Comparison of ENCODE assay signal across 9 mouse cellular contexts in genomic region chr11:118436471-118436935, GRCm38 (mm10). TPM values are rescaled to one million over a fixed set of nuclear protein-coding genes. Genes with fewer than 3 reads are reported as not detected.
A peak's percentile ranks its signal among the peaks of the same experiment; 100 is the strongest.
DNase-seq lines count a peak whose midpoint lies in the region; ATAC-seq and TF ChIP-seq lines count a peak whose summit lies in the region.
"Had no signal": no experiment of that assay in that cellular context is flagged by ENCODE, and none has a peak within 500 bp of the region (broad histone marks: within the 10 kb centered on the region; RNA-seq: fewer than 3 reads in every experiment).

No protein-coding gene starts in this region.

- no peak for ATAC-seq in liver, embryonic 11.5 days (replicated peaks; ENCODE audit: low FRiP score)
- ATAC-seq in forebrain, embryonic 12.5 days (ENCODE audit: low FRiP score) = 0 out of 2 replicates have a peak, but pooled peaks have one; percentile 40

- no peaks in the 10 kb centered on the region for H3K36me3 ChIP-seq in liver, adult 2 months (ENCODE audit: control insufficient read depth, insufficient read depth, low read length)
- H3K36me3 ChIP-seq in liver, embryonic 11.5 days (ENCODE audit: control insufficient read depth, insufficient read depth, low read length) = no peaks in the 10 kb centered on the region
- no peaks in the 10 kb centered on the region for H3K36me3 ChIP-seq in forebrain, embryonic 12.5 days (replicated peaks)
- H3K36me3 ChIP-seq: heart, embryonic 13.5 days; liver, embryonic 15.5 days had no signal

- H3K27me3 ChIP-seq in liver, adult 2 months (ENCODE audit: control insufficient read depth, insufficient read depth, low read length) = no peaks in the 10 kb centered on the region
- no peaks in the 10 kb centered on the region for H3K27me3 ChIP-seq in liver, embryonic 11.5 days (replicated peaks; ENCODE audit: control insufficient read depth, insufficient read depth, low read length)
- H3K27me3 ChIP-seq in forebrain, embryonic 12.5 days = peaks cover 16% of the 10 kb centered on the region; the same call in 1 of the 2 replicates
- H3K27me3 ChIP-seq: heart, embryonic 13.5 days; liver, embryonic 15.5 days had no signal

- no peak overlapping the region for H3K27ac ChIP-seq in liver, adult 2 months (replicated peaks; ENCODE audit: insufficient read depth, low read depth, low read length)
- H3K27ac ChIP-seq in liver, embryonic 11.5 days (ENCODE audit: low read depth, low read length) = no peak overlapping the region
- H3K27ac ChIP-seq in forebrain, embryonic 12.5 days = peak overlapping the region; percentile 46
- H3K27ac ChIP-seq: heart, embryonic 13.5 days; liver, embryonic 15.5 days had no signal

- H3K79me2 ChIP-seq in liver, adult 2 months (ENCODE audit: control insufficient read depth, insufficient read depth, low read length) = no peaks in the 10 kb centered on the region

- no peak for DNase-seq in liver, adult 2 months (ENCODE audit: extremely low read depth, low read depth, low spot score)
- DNase-seq in liver, embryonic 11.5 days (ENCODE audit: low spot score) = no peak
- peak; percentile 83 for DNase-seq in cerebellum, adult 11-12 months
- DNase-seq in layer of hippocampus, postnatal 14 days (ENCODE audit: low spot score in 2 of 2) = peak; percentile 41 to 59
- DNase-seq in urinary bladder, postnatal 4 days (ENCODE audit: low spot score in 2 of 2) = no peak
- DNase-seq in urinary bladder, adult 18-20 months (ENCODE audit: low spot score in 2 of 2) = no peak

- H3K4me2 ChIP-seq in liver, embryonic 11.5 days = no peak overlapping the region
- H3K4me2 ChIP-seq in forebrain, embryonic 12.5 days = no peak overlapping the region
- H3K4me2 ChIP-seq: heart, embryonic 13.5 days; liver, embryonic 15.5 days had no signal

- H3K4me3 ChIP-seq in liver, adult 2 months (ENCODE audit: insufficient read depth, low read depth, low read length) = no peak overlapping the region
- no peak overlapping the region for H3K4me3 ChIP-seq in liver, embryonic 11.5 days (ENCODE audit: low read depth, low read length)
- no peak overlapping the region for H3K4me3 ChIP-seq in forebrain, embryonic 12.5 days (replicated peaks)
- H3K4me3 ChIP-seq: heart, embryonic 13.5 days; liver, embryonic 15.5 days had no signal

- H3K4me1 ChIP-seq in liver, adult 2 months (ENCODE audit: control insufficient read depth, insufficient read depth, low read length) = peaks cover 21% of the 10 kb centered on the region
- H3K4me1 ChIP-seq in liver, embryonic 11.5 days (replicated peaks; ENCODE audit: control insufficient read depth, insufficient read depth, low read length) = peaks cover 5% of the 10 kb centered on the region; the same call in 1 of the 2 replicates
- H3K4me1 ChIP-seq in forebrain, embryonic 12.5 days = peaks cover 51% of the 10 kb centered on the region
- H3K4me1 ChIP-seq: liver, embryonic 15.5 days had no signal

- no peaks in the 10 kb centered on the region for H3K9me3 ChIP-seq in liver, embryonic 11.5 days (ENCODE audit: control insufficient read depth, low read length)
- H3K9me3 ChIP-seq in forebrain, embryonic 12.5 days = no peaks in the 10 kb centered on the region
- H3K9me3 ChIP-seq: heart, embryonic 13.5 days; liver, embryonic 15.5 days had no signal

- H3K9ac ChIP-seq in liver, adult 2 months (ENCODE audit: low read depth, low read length) = no peak overlapping the region
- H3K9ac ChIP-seq in liver, embryonic 11.5 days (ENCODE audit: low read depth, low read length) = no peak overlapping the region
- no peak overlapping the region for H3K9ac ChIP-seq in forebrain, embryonic 12.5 days
- H3K9ac ChIP-seq: heart, embryonic 13.5 days; liver, embryonic 15.5 days had no signal

- no peak for TF ChIP-seq POLR2A in liver, adult 2 months (IDR thresholded peaks at IDR 0.05; ENCODE audit: extremely low read depth, insufficient read depth, low read length)

- peak; percentile 26; the same call in 1 of the 2 replicates for TF ChIP-seq CTCF in liver, adult 2 months (IDR thresholded peaks at IDR 0.05; ENCODE audit: low read depth, low read length)

- 42% methylated on average over 6 of the region's 6 CpGs for WGBS in liver, adult 2 months
- 45% methylated on average over 6 of the region's 6 CpGs for WGBS in liver, embryonic 11.5 days
- 25% methylated on average over 6 of the region's 6 CpGs for WGBS in forebrain, embryonic 12.5 days

RNA-seq across cellular contexts. Expression of gene C1qtnf1, which starts 8.5 kb away (rescaled TPM):
- total RNA-seq in liver, adult 2 months (2014; rRNA removed) = 6.6 and 9.9 TPM in 2 replicates
- 8.1 and 9.2 TPM in 2 replicates for polyA plus RNA-seq in liver, adult 2 months (2012; rRNA removed)
- 4.6 and 5.0 TPM in 2 replicates for polyA plus RNA-seq in liver, embryonic 11.5 days (2014; fragmentation: Nextera tagmentation; extraction: Ambion mirVana)
- 1.8 and 2.9 TPM in 2 replicates for polyA plus RNA-seq in forebrain, embryonic 12.5 days (2016; fragmentation: Nextera tagmentation; extraction: Ambion mirVana)
- 1 to 10 TPM; 3.9 to 5.3 TPM for total RNA-seq in layer of hippocampus, postnatal 14 days (2021)

RNA-seq across cellular contexts. Expression of gene Cant1, which starts 17.6 kb away (rescaled TPM):
- 11.4 and 16.4 TPM in 2 replicates for total RNA-seq in liver, adult 2 months (2014; rRNA removed)
- polyA plus RNA-seq in liver, adult 2 months (2012; rRNA removed) = 23.0 and 25.7 TPM in 2 replicates
- 21.1 and 21.6 TPM in 2 replicates for polyA plus RNA-seq in liver, embryonic 11.5 days (2014; fragmentation: Nextera tagmentation; extraction: Ambion mirVana)
- polyA plus RNA-seq in forebrain, embryonic 12.5 days (2016; fragmentation: Nextera tagmentation; extraction: Ambion mirVana) = 25.4 and 27.0 TPM in 2 replicates
- 10 to 100 TPM; 37.0 to 40.6 TPM for total RNA-seq in layer of hippocampus, postnatal 14 days (2021)

RNA-seq across cellular contexts. Expression of gene Lgals3bp, which starts 34.6 kb away (rescaled TPM):
- 20.2 and 23.9 TPM in 2 replicates for total RNA-seq in liver, adult 2 months (2014; rRNA removed)
- polyA plus RNA-seq in liver, adult 2 months (2012; rRNA removed) = 136 and 216 TPM in 2 replicates
- polyA plus RNA-seq in liver, embryonic 11.5 days (2014; fragmentation: Nextera tagmentation; extraction: Ambion mirVana) = 23.3 and 27.8 TPM in 2 replicates
- 1.2 TPM in 2 replicates for polyA plus RNA-seq in forebrain, embryonic 12.5 days (2016; fragmentation: Nextera tagmentation; extraction: Ambion mirVana)
- total RNA-seq in layer of hippocampus, postnatal 14 days (2021) = 10 to 100 TPM; 11.1 to 14.4 TPM

RNA-seq across cellular contexts. Expression of gene Engase, which starts 40.1 kb away (rescaled TPM):
- total RNA-seq in liver, adult 2 months (2014; rRNA removed) = 3.0 and 3.6 TPM in 2 replicates
- polyA plus RNA-seq in liver, adult 2 months (2012; rRNA removed) = 8.1 and 8.3 TPM in 2 replicates
- polyA plus RNA-seq in liver, embryonic 11.5 days (2014; fragmentation: Nextera tagmentation; extraction: Ambion mirVana) = 13.4 and 14.3 TPM in 2 replicates
- 6.2 and 9.0 TPM in 2 replicates for polyA plus RNA-seq in forebrain, embryonic 12.5 days (2016; fragmentation: Nextera tagmentation; extraction: Ambion mirVana)
- 10 to 100 TPM; 14.7 to 18.4 TPM for total RNA-seq in layer of hippocampus, postnatal 14 days (2021)

Comparison
In these comparisons a context has a peak if more than half of its experiments do, and no peak if none do; other contexts are left out.
1. DNase-seq: peak in cerebellum, adult 11-12 months (single experiment) and layer of hippocampus, postnatal 14 days (2 of 2); none in liver, adult 2 months (single experiment), liver, embryonic 11.5 days (single experiment), urinary bladder, postnatal 4 days (0 of 2) and urinary bladder, adult 18-20 months (0 of 2).
2. RNA of gene Lgals3bp, which starts 34.6 kb away (polyA plus RNA-seq): 136 to 216 TPM in liver, adult 2 months and 23.3 to 27.8 TPM in liver, embryonic 11.5 days; 1.2 TPM in forebrain, embryonic 12.5 days; every median in the first group is over 10 times any median in the second.